Mouse (Mus musculus) C2C12 (cell line): ENCODE data around the gene Xndc1.

Source experiments
- CTCF ChIP-seq: IDR thresholded peaks from one replicate; pipeline ENCODE4 v1.5.1; 2011; ENCODE audit not compliant: control insufficient read depth, insufficient read depth, insufficient read length
- MAX ChIP-seq: IDR thresholded peaks from one replicate; pipeline ENCODE4 v1.6.1; 2011; ENCODE audit warnings: mild to moderate bottlenecking, control low read depth
- USF1 ChIP-seq: IDR thresholded peaks from one replicate; pipeline ENCODE4 v1.6.1; 2011; ENCODE audit warnings: low read depth, mild to moderate bottlenecking, control low read depth, moderate library complexity

- no peak for TF ChIP-seq CTCF
- no peak for TF ChIP-seq MAX
- no peak for TF ChIP-seq USF1
These were observed 39.9 kb upstream of the Xndc1 start for GRCm38 (mm10) chr7:102025187-102026119.
